Mouse (Mus musculus): ENCODE measurements around the gene Gm5426.

GRCm38 (mm10) chr10:96096730-96097129 lies 39.7 kb upstream of the Gm5426 start:
- TF ChIP-seq CTCF (IDR thresholded peaks at IDR 0.05; ENCODE audit: low read depth) (no peak), EP300 (IDR thresholded peaks at IDR 0.05; ENCODE audit: low read depth) (no peak)

Measured in liver, embryonic 14.5 days (tissue).